Mouse (Mus musculus): Measurements from ENCODE around the gene Klf7.

Klf7 gene

DNA sequence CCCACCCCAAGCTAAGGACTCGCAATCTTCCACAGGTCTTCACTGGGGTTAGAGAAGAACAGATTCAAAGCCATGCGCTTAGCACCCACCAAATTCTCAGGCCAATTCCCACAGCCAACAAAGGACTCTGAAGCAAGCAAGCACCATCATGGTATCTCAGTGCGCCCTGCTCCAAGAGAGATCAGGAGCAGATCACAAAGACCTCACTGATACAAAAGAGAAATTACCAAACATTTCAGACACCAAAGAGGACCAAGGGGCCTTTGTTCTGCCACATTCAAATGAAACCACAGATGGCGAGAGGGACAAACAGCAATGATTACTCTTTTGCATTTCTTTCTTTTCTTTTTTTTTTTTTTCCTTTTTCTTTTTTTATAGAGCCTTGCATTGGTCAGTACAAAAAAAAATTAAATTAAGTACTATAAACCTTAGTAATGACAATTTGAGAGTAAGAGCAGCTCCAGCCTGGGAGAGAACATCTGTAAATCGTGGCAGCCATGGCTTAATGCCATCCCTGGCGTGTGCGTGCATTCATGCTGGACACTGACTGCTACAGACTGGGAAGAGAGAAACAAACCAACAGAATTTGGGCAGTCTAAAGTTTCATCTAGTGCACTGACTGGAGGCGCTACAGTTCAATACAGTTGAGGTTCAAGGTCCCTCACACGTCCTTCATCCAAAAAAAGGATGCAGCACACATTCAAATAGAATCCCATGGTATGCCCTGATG is 89.4 kb downstream of the Klf7 start:
- no peak for DNase-seq (ENCODE audit: extremely low read depth, low read depth, low spot score)

DNA sequence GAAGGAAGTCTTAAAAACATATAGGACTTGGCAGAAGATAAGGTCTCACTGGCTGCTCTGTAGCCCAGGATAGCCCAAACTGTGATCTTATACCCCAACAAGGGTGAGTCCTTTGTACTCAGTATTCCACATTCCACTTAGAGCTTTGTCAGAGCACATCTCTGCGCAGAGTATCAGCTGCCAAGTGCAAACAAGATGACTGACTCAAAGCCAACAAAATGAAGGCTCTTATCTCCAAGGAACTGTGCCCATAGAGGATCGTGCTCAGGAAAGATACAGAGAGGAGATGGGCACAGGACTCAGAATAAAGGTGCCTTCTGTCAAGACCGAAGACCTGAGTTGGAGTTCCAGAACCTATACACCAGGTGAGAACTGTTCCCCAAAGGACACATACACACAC is 100.1 kb downstream of the Klf7 start:
- no peak for DNase-seq (ENCODE audit: extremely low read depth, low read depth, low spot score)

DNA sequence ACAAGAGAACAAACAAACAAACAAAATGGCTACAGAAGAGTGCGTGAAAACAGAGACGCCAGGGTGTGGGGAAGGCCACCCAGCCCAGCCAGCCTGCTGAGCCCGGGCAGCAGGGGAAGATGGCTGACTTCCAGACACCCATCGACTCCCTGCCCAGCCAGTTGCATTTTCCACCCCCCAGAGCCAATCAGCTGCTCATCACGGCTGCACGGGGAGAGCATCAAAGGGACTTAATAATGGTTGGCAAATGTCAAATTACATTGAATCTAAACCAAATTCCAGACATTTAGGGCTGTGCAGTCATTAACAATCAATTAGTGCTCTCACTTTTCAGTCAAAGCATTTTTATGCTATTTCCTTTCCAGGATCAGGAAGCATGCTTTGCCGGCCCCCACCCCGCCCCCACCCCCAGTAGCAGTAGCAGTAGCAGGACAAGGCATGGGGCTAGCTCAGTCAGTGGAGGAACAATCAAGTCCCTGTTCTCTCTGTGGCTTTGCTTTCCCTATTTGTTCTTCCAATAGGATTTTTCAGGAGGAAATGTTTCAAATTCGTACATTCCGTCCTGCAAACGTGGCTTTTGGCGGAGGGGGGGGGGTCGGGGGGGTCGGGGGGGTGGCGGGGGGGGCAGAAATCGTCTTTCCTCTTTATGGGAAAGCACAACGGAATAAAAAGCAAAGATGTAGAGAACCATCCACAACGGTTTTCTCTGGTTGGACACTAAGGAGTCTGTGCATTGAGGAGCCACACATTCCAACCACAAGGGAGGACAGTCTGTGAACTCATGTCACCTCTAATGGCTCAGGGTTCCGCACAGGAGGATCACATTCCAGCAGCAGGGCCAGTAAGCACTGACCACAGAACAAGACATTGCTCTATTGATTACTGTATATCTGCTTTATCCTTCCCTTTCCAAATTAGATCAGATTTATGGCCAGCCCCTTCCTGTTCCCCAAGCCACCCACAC is 101.1 kb downstream of the Klf7 start:
- DNase-seq (ENCODE audit: extremely low read depth, low read depth, low spot score) = no peak

DNA sequence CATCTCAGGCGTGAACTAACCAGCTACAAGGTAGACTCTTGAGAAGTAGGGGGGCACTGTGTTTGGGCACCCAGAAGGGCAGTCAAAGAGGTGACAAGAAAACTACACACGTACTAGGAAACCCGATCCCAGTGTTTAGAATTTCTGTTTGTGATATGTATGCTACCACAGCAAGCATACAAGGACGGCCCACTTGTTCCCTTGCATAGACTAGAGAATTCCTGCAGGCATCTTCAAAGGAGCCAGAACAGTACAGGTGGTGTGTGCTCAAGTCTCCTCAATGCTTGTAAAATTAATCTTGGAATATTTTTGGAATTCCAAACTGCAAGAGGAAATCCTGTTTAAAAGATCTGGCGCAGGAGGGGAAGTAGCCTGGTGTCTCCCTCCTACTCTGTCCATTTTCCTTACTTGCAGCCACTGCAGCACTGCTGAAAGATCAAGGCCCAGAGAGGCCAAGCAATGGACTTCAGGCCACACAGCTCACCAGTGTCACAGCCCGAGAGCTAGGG is 102.9 kb downstream of the Klf7 start:
- no peak for DNase-seq (ENCODE audit: extremely low read depth, low read depth, low spot score)

DNA sequence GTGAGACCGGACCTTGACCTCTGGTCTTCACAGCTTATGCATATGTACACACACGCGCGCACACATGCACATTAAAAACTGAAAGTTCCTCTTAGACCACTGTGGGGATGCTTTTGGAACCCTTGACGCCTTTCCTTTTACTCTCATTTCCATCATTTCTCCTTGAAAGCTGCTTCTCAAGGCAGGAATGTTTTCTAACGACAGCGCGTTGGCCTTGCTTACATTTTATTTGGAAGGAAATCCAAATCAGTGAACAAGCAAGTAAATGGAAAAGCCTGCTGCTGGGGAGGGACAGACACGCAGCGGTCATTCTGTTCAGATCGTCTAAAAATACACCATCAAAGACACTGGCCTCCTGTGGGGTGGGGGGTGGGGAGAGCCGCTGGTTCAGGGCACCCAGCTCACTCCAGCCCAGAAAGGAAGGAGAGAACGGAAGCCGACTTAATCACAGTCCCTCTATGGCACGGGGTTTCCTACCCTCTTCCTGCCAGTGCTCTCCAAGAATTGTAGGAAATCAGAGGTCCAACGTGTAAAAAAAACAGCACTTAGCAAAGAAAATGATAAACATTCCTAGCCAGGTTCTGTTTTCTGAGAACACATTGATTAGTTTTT is 103.5 kb downstream of the Klf7 start:
- DNase-seq (ENCODE audit: extremely low read depth, low read depth, low spot score) = no peak

DNA sequence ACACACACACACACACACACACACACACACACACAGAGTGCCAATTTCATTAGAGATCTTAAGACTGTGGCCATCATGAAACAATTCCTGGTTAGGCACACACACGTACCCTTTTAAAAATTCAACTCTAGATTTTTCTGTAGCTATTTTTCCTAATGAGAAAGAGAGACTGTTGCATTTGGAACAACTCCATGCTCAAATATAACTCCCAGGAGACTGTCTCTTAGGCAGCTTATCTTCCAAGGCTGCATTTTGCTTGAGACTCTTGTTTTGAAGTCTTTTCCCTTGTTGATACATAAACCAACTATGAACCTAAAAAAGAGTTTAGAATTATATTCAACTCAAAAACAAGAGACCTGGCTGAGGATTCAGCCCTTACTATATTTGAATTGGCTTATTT is 108.0 kb downstream of the Klf7 start:
- DNase-seq (ENCODE audit: extremely low read depth, low read depth, low spot score) = no peak

DNA sequence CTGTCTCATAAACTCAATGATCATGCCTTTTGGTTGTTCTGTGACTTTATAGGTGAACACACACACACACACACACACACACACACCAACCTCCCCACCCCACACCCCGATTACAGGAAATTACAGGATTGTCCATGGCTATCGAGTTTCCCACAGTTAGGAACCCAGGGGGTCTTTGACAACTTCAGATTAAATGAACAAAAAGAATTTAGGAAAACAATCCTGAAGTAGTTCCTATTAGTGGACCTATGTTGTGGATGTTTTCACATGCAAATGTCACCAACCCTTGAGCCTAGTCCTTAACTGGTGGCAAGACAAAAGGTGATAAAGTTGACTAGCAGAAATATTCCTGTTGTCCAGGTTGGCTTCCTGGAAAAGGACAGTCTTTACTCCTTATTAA is 113.1 kb downstream of the Klf7 start:
- DNase-seq (ENCODE audit: extremely low read depth, low read depth, low spot score) = no peak

DNA sequence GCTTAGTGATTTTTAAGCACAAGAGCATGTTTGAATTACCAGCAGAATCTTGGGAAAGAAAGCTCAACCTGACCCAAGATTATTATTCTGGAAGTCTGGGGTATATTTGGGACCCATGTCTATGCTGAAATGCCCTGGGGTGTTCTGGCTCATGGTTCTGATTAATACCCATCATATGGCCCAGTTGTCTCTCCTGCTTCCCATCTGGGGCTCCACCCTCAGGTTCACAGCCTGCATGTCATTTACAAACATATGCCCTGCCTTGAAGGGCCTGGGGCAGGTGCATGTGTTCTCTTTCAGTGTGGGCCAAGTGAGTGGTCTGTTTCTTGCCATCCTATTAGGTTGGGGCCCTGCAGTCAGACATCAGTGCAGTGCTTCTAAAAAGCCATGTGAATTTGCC is 114.1 kb downstream of the Klf7 start:
- no peak for DNase-seq (ENCODE audit: extremely low read depth, low read depth, low spot score)

DNA sequence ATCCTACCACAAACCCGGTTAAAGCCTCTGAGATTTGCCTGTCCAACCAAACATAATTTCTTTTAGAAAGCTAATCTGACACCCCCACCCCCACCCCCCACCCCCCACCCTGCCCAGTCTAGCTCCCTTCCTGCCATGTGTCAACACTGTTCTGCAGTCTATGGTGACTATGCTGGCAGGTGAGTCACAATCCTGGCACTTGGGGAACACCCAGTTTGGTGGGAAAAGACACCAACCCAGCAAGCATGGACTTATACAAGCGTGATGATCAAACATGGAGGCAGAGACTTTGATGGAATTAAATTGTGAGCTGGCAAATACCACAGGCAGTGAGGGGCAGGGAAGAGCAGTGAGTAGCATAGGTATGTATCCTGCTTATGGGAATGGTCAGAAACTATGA is 116.9 kb downstream of the Klf7 start:
- no peak for DNase-seq (ENCODE audit: extremely low read depth, low read depth, low spot score)

DNA sequence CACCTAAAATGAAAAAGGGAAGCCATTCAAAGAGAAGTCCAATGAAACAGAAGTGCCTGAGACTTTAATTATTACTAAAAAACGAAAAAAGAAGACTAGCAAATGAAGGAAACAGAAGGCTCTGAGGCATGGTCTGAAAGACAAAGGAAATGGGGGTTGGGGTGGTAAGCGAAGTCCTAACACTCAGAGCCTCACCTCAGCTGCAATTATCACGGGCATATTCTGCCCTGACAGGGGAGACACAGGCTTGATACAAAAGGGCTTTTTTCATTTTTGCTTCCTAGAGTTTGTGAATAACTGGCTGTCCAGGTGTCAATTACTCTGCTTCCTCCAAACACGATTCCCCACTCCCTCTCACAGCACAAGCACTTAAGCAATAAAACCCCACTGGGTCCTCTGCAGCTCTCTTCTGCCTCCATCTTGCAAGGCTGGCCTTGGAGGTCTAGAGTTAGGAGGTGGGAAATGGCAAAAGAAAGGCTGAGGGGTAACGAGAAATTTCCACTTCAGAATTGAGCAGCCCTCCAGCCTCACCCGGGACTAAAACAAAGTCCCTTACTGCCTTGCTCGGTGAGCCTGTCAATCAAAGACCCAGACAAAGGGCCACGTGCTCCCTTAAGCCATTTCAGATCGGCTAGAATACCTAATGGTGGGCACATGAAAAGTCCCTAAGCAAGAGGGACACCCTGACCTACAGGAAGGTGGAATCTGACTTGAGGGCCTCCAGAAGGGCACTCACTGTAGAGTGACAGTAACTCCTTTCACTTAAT is 118.4 kb downstream of the Klf7 start:
- DNase-seq (ENCODE audit: extremely low read depth, low read depth, low spot score) = no peak

DNA sequence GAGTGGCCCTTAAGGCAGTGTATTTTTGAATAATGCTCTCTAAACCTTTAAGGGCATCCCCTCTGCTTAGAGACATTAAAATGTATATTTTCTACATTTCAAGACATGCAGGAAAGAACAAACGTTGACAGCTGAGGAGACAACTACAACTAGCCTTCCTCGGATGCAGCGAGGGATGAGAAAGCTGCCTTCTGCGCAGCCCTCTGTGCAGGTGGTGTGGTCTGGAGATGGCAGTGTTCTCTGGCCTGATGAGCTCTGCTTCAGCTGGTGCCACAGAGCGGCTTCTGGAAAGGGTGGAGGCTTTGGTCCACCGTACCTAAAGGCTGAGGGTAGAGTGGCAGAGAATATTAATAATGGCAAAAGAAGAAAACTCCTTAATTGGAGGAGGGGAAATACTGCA is 120.0 kb downstream of the Klf7 start:
- DNase-seq (ENCODE audit: extremely low read depth, low read depth, low spot score) = no peak

DNA sequence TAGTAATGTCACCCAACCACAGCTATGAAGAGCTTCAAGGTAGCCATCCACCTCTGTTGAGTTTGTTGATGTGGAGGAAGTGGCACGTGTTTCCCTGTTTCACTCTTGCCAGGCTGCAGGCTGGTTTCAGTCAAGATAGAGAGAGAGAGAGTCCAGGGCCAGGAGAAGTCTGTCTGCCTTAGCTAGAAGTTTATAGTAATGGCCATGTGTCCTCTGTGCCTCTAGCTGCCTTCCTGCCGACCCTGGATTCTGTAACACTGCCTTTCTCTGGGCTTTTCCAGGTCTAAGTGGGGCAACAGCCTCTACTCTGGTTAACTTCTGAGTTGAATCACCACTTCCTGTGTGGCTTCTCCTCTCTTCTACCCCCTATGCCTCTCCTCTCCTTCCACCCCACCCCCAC is 121.5 kb downstream of the Klf7 start:
- no peak for DNase-seq (ENCODE audit: extremely low read depth, low read depth, low spot score)

DNA sequence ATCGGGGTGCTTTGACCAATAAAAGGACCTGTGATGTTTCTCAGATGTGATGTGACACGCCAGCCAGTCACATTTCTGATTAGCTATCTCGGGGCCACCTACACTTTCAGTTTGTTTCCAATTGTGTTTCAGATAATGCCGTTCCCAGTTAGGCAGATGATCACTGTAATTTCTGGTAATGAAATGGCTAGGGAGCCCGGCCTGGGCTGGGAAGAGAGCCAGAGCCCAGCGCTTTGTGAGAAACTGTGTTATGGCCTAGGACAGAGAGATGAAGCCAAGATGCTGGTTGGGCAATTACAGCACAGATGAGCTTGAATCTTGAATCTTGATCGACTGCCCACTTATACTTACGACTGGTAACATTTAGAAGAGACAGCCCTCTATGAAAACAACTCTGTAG is 122.6 kb downstream of the Klf7 start:
- no peak for DNase-seq (ENCODE audit: extremely low read depth, low read depth, low spot score)

DNA sequence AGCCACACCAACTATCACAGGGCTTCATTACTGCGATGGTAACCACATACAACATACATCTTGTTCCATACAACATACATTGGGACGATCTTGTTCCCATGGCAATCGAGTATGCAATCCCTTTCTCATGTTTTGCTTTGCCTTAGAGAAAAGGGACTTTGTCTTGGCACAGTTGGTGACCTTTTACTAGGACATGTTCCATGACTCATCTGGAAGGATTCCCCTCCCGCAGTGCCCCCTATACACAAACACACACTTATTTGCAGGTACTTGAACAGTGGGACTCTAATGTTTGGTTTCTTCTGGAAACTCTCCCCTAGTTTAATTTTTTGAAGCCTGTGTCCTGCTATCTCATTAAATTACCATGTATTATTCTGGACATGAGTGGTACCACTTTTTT is 123.2 kb downstream of the Klf7 start:
- DNase-seq (ENCODE audit: extremely low read depth, low read depth, low spot score) = no peak

DNA sequence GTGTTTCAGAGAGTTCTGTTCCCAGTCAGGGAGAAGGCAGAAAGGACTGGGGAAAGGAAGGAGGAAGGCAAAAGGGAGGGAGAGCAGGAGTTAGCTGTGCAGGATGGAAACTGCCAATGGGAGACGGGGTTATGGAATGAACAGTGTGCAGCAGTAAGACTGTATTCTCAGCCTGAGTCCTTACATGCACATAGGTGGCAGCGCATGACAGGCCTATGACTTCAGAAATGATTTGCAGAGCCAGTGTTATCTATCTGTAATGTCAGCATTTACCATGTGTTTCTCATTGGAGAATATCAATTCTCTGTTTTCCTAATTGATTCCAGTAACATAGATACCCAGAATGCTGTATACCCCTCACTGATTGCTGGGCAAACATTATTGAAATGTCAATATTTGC is 123.9 kb downstream of the Klf7 start:
- DNase-seq (ENCODE audit: extremely low read depth, low read depth, low spot score) = no peak

DNA sequence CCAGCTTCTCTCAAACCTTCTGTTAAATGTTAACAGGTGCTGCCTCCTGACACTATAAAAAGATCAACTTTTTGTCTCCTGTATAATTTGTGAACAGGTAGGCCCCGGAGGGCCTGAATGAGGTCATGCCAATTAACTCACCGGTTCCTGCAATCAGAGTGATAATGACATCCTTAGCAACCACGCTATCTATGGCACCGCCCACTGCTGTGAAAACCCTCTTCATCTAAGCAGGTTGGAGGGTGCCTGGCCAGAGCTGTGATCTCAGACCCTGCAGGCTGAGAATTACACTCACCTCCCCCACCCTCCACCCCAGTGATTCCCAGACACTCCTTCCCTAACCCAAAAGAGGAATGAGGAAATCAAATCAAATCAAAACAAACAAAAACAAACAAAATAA is 126.3 kb downstream of the Klf7 start:
- DNase-seq (ENCODE audit: extremely low read depth, low read depth, low spot score) = no peak

DNA sequence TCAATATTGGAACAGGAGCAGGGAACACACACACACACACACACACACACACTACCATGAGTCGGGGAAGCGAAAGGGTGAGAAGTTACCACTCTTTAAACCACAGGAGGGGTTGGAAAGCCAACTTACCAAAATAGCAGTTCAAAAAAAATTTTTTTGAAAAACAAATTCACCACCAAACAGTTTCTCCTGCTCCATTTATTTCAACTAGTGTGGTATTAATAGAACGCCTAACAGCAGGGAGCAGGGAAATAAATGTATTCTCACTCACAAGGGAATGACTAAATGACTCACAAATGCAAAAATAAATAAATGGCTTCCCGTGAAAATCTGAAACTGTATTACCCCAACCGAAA is 127.0 kb downstream of the Klf7 start:
- DNase-seq (ENCODE audit: extremely low read depth, low read depth, low spot score) = no peak

DNA sequence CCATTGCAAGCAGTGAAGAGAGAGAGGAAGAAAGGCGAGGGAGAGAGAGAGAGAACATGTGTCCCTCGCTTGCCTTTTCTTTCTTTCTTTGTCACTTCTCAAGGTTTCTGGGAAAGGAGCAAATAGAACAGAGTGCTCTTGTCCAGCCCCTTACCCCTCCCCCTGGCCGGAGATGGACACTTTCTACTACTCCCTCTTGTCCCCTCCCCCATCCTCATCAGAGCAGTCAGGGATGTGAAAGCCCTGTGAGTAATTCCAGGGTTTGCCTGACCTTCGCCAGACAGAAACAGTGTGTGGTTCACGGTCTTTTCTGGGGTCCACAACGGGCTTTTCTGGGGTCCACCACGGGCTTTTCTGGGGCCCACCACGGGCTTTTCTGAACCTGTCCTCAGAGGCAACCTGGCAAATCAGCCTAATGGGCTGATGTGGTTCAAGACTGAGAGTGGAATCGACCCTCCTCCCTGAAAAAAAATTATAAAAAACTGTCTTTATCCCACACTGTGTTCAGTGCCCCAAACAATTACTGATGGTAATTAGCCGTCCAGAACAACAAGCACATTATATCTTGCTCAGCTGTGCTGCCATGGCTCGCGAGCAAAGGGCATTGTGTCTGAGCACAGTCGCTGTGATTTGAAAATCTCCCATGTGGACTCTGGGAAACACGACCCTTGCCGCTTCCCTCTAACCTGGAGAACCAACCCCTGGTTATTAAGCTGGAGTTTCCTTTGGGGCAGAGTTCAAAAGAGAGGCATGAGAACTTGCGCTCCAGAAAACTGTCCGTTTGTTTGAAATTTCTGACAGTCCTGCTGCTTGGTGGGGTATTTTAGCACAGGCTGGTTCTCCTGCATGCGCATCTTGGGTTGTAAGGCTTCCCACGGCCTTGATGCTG is 127.6 kb downstream of the Klf7 start:
- DNase-seq (ENCODE audit: extremely low read depth, low read depth, low spot score) = no peak

DNA sequence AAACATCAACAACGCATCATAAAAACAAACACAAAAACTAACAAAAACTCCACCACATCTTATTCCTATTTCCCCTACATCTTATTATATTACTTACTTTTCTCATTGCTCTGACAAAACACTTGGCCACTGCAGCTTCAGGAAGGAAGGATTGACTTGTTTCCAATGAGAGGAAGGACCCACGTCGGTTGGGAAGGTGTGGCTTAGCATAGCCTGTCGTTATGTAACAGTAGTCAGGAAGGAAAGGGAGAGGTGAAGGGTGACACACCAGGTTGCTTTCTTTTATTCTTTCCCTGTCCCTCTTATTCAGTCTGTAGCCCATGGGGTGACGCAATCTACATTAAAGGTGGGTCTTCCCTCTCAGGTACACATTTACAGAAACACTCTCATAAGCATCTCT is 129.6 kb downstream of the Klf7 start:
- no peak for DNase-seq (ENCODE audit: extremely low read depth, low read depth, low spot score)

DNA sequence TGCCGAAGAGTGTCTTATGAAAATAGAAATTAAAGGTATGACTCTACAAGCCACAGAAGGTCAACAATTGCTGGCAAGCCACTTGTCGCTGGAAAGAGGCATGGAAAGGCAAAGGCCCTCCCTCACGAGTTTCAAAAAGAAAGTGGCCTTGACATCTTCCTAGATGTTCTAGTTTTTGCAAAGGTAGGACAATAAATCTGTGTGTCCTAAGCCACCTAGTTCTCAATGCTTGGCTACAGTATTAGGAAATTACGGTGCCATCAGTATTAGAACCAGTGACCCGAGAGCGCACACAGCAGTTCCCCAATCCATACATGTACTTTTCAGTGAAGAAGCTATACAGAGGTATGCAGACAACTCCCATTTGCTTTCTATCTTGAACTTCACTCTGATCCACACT is 131.7 kb downstream of the Klf7 start:
- no peak for DNase-seq (ENCODE audit: extremely low read depth, low read depth, low spot score)

Measured in fat pad, adult 2 months (tissue).